Mouse (Mus musculus) heart, embryonic 15.5 days (tissue): ENCODE measurements at regions not wholly inside any gene's neighbourhood (a gene's known extent, or its start where the extent isn't known, plus 50 kb on each side); places are given as distances from the start of the nearest gene placed in this dataset.

ENCODE experiments used
- ATAC-seq: fragments of 200-750 bp; cut with Nextera tagmentation; replicated peaks from 2 replicates; pipeline ENCODE4 v1.8.0; 2017; ENCODE audit warnings: low read depth, moderate TSS enrichment; ENCODE audit not compliant: insufficient number of reproducible peaks, insufficient read depth, low FRiP score
- H3K27ac ChIP-seq: fragments of 300-500 bp; sonication (generic); 2 replicates; pipeline ENCODE4 v1.5.1; 2015; ENCODE audit warnings: mild to moderate bottlenecking, inconsistent platforms
- H3K27me3 ChIP-seq: fragments of 300-500 bp; sonication (generic); 2 replicates; pipeline ENCODE4 v1.6.1; 2015; ENCODE audit warnings: inconsistent platforms
- H3K36me3 ChIP-seq: fragments of 300-500 bp; sonication (generic); 2 replicates; pipeline ENCODE4 v1.6.1; 2015; ENCODE audit warnings: mild to moderate bottlenecking, inconsistent platforms
- H3K4me1 ChIP-seq: fragments of 300-500 bp; sonication (generic); replicated peaks from 2 replicates; pipeline ENCODE4 v1.6.1; 2015; ENCODE audit warnings: inconsistent platforms
- H3K4me2 ChIP-seq: fragments of 300-500 bp; sonication (generic); 2 replicates; pipeline ENCODE4 v1.6.1; 2015; ENCODE audit warnings: inconsistent platforms, mild to moderate bottlenecking, moderate library complexity
- H3K4me3 ChIP-seq: fragments of 300-500 bp; sonication (generic); 2 replicates; pipeline ENCODE4 v1.5.1; 2015; ENCODE audit warnings: mild to moderate bottlenecking, inconsistent platforms
- H3K9ac ChIP-seq: fragments of 300-500 bp; sonication (generic); 2 replicates; pipeline ENCODE4 v1.6.1; 2015; ENCODE audit warnings: mild to moderate bottlenecking, inconsistent platforms
- H3K9me3 ChIP-seq: fragments of 300-500 bp; sonication (generic); replicated peaks from 2 replicates; pipeline ENCODE4 v1.6.1; 2016; ENCODE audit warnings: inconsistent platforms
- WGBS: fragments of 180-500 bp; shearing (Covaris S2); methylation state at CpG from one replicate; pipeline ENCODE4 v1.1.7; 2015; ENCODE audit warnings: mixed read lengths; 5-methylcytosine and 5-hydroxymethylcytosine counted together

- H3K27me3 ChIP-seq = no peaks in the 10 kb centered on the region
- H3K9ac ChIP-seq = no peak overlapping the region
- H3K9me3 ChIP-seq = no peaks in the 10 kb centered on the region
- no peak overlapping the region for H3K4me2 ChIP-seq
- no peak overlapping the region for H3K27ac ChIP-seq
- H3K4me3 ChIP-seq = no peak overlapping the region
- no peaks in the 10 kb centered on the region for H3K4me1 ChIP-seq
- WGBS = 66% methylated on average over 4 of the region's 4 CpGs
- no peaks in the 10 kb centered on the region for H3K36me3 ChIP-seq
- ATAC-seq = peak; percentile 43; the same call in 1 of the 2 replicates
Observed at GRCm38 (mm10) chr4:74847332-74848053, 430.6 kb downstream of the Dmac1 start.

- Histone ChIP-seq H3K4me1 (no peaks in the 10 kb centered on the region), H3K9me3 (no peaks in the 10 kb centered on the region), H3K4me3 (no peak overlapping the region), H3K36me3 (no peaks in the 10 kb centered on the region), H3K4me2 (no peak overlapping the region), H3K27me3 (no peaks in the 10 kb centered on the region), H3K27ac (no peak overlapping the region), H3K9ac (no peak overlapping the region)
- ATAC-seq = no peak
- WGBS = 44% methylated on average over 2 of the region's 2 CpGs
Observed at GRCm38 (mm10) chr4:74798173-74798799, 479.8 kb downstream of the Dmac1 start.

- H3K9ac ChIP-seq = no peak overlapping the region
- H3K27me3 ChIP-seq = no peaks in the 10 kb centered on the region
- H3K4me2 ChIP-seq = no peak overlapping the region
- no peak overlapping the region for H3K27ac ChIP-seq
- no peaks in the 10 kb centered on the region for H3K36me3 ChIP-seq
- no peaks in the 10 kb centered on the region for H3K9me3 ChIP-seq
- 58% methylated on average over 2 of the region's 2 CpGs for WGBS
- H3K4me1 ChIP-seq = no peaks in the 10 kb centered on the region
- H3K4me3 ChIP-seq = no peak overlapping the region
- no peak for ATAC-seq
Observed at GRCm38 (mm10) chr4:74797456-74797855, 480.6 kb downstream of the Dmac1 start.

GRCm38 (mm10) chr4:74796676-74797075, 481.4 kb downstream of the Dmac1 start:
- ATAC-seq = no peak
- no peak overlapping the region for H3K27ac ChIP-seq
- no peaks in the 10 kb centered on the region for H3K4me1 ChIP-seq
- no peaks in the 10 kb centered on the region for H3K9me3 ChIP-seq
- no peak overlapping the region for H3K9ac ChIP-seq
- no peaks in the 10 kb centered on the region for H3K27me3 ChIP-seq
- H3K4me2 ChIP-seq = no peak overlapping the region
- no peak overlapping the region for H3K4me3 ChIP-seq
- no peaks in the 10 kb centered on the region for H3K36me3 ChIP-seq

GRCm38 (mm10) chr4:74747985-74748384, 505.7 kb downstream of the Kdm4c start:
- no peak overlapping the region for H3K4me3 ChIP-seq
- H3K27me3 ChIP-seq = no peaks in the 10 kb centered on the region
- peaks cover 2% of the 10 kb centered on the region; the same call in 1 of the 2 replicates for H3K4me1 ChIP-seq
- WGBS = 18% methylated on average over 2 of the region's 2 CpGs
- H3K36me3 ChIP-seq = no peaks in the 10 kb centered on the region
- H3K27ac ChIP-seq = no peak overlapping the region
- no peak overlapping the region for H3K9ac ChIP-seq
- peak overlapping the region; percentile 10; the same call in 1 of the 2 replicates for H3K4me2 ChIP-seq
- no peak for ATAC-seq
- no peaks in the 10 kb centered on the region for H3K9me3 ChIP-seq

- Histone ChIP-seq H3K9me3 (no peaks in the 10 kb centered on the region; the same call in 1 of the 2 replicates), H3K4me3 (no peak overlapping the region), H3K27me3 (no peaks in the 10 kb centered on the region), H3K4me2 (no peak overlapping the region), H3K9ac (no peak overlapping the region), H3K36me3 (no peaks in the 10 kb centered on the region), H3K4me1 (no peaks in the 10 kb centered on the region), H3K27ac (no peak overlapping the region)
- WGBS = 66% methylated on average over 2 of the region's 2 CpGs
- no peak for ATAC-seq
Observed at GRCm38 (mm10) chr4:74739642-74740041, 497.3 kb downstream of the Kdm4c start.
